In genomic region chr9:15238297-15238990, GRCm38 (mm10) we compare ENCODE assay signal across 9 mouse cellular contexts. TPM values are rescaled to one million over a fixed set of nuclear protein-coding genes. Genes with fewer than 3 reads are reported as not detected.
DNase-seq lines count a peak whose midpoint lies in the region; ATAC-seq lines count a peak whose summit lies in the region.
"Had no signal": no experiment of that assay in that cellular context is flagged by ENCODE, and none has a peak within 500 bp of the region (broad histone marks: within the 10 kb centered on the region; RNA-seq: fewer than 3 reads in every experiment).

No protein-coding gene starts in this region.

- no peaks in the 10 kb centered on the region for H3K9me3 ChIP-seq in kidney, embryonic 14.5 days (ENCODE audit: control insufficient read depth, low read length)
- H3K9me3 ChIP-seq in embryonic facial prominence, embryonic 11.5 days (replicated peaks; ENCODE audit: control insufficient read depth, low read length) = no peaks in the 10 kb centered on the region
- no peaks in the 10 kb centered on the region for H3K9me3 ChIP-seq in hindbrain, embryonic 15.5 days
- H3K9me3 ChIP-seq in midbrain, embryonic 14.5 days (ENCODE audit: control insufficient read depth, low read length) = no peaks in the 10 kb centered on the region

- no peak overlapping the region for H3K27ac ChIP-seq in kidney, embryonic 14.5 days (ENCODE audit: low read depth, low read length)
- H3K27ac ChIP-seq in embryonic facial prominence, embryonic 11.5 days (replicated peaks; ENCODE audit: low read depth, low read length) = no peak overlapping the region
- H3K27ac ChIP-seq in hindbrain, embryonic 15.5 days (replicated peaks) = peak overlapping the region; percentile 80
- H3K27ac ChIP-seq in midbrain, embryonic 14.5 days (replicated peaks; ENCODE audit: low read depth, low read length) = peak overlapping the region; percentile 76

- H3K27me3 ChIP-seq in kidney, embryonic 14.5 days (ENCODE audit: control insufficient read depth, insufficient read depth, low read length) = no peaks in the 10 kb centered on the region
- no peaks in the 10 kb centered on the region for H3K27me3 ChIP-seq in embryonic facial prominence, embryonic 11.5 days (ENCODE audit: control insufficient read depth, insufficient read depth, low read length)
- no peaks in the 10 kb centered on the region for H3K27me3 ChIP-seq in hindbrain, embryonic 15.5 days
- no peaks in the 10 kb centered on the region for H3K27me3 ChIP-seq in midbrain, embryonic 14.5 days (ENCODE audit: control insufficient read depth, insufficient read depth, low read length)

- ATAC-seq in kidney, embryonic 14.5 days (ENCODE audit: low FRiP score, low TSS enrichment) = peak; percentile 5; the same call in 1 of the 2 replicates
- no peak for ATAC-seq in embryonic facial prominence, embryonic 11.5 days (replicated peaks; ENCODE audit: insufficient number of reproducible peaks, low FRiP score, low TSS enrichment, low read depth)
- peak; percentile 33; the same call in 1 of the 2 replicates for ATAC-seq in hindbrain, embryonic 15.5 days (ENCODE audit: low FRiP score, low read depth)
- peak; percentile 11; the same call in 1 of the 2 replicates for ATAC-seq in midbrain, embryonic 14.5 days (ENCODE audit: low FRiP score, low TSS enrichment)
- ATAC-seq: CD4-positive, CD25-positive, alpha-beta regulatory T cell, adult 4 months had no signal

- DNase-seq in kidney, postnatal 36 days = no peak
- DNase-seq in embryonic facial prominence, embryonic 11.5 days (ENCODE audit: low spot score) = peak; percentile 3
- DNase-seq in midbrain, embryonic 14.5 days = peak; percentile 8
- no peak for DNase-seq in thymus, postnatal 25 days
- DNase-seq in thymus, postnatal 4 days = no peak
- no peak for DNase-seq in spleen, postnatal 10 days (ENCODE audit: low spot score in 2 of 2)

- H3K9ac ChIP-seq in kidney, embryonic 14.5 days (ENCODE audit: low read depth, low read length) = peak overlapping the region; percentile 67; the same call in 1 of the 2 replicates
- peak overlapping the region; percentile 69; the same call in 1 of the 2 replicates for H3K9ac ChIP-seq in embryonic facial prominence, embryonic 11.5 days (replicated peaks; ENCODE audit: low read length)
- peak overlapping the region; percentile 58 for H3K9ac ChIP-seq in hindbrain, embryonic 15.5 days
- H3K9ac ChIP-seq in midbrain, embryonic 14.5 days (replicated peaks; ENCODE audit: low read length) = peak overlapping the region; percentile 80

- 64% methylated on average over 16 of the region's 16 CpGs for WGBS in kidney, embryonic 14.5 days
- WGBS in embryonic facial prominence, embryonic 11.5 days = 58% methylated on average over 16 of the region's 16 CpGs
- WGBS in hindbrain, embryonic 15.5 days = 85% methylated on average over 16 of the region's 16 CpGs
- WGBS in midbrain, embryonic 14.5 days = 73% methylated on average over 16 of the region's 16 CpGs

- H3K4me2 ChIP-seq in kidney, embryonic 14.5 days (replicated peaks; ENCODE audit: low read depth, low read length) = peak overlapping the region; percentile 82
- peak overlapping the region; percentile 81 for H3K4me2 ChIP-seq in embryonic facial prominence, embryonic 11.5 days (ENCODE audit: low read depth, low read length)
- peak overlapping the region; percentile 82 for H3K4me2 ChIP-seq in hindbrain, embryonic 15.5 days
- peak overlapping the region; percentile 74 for H3K4me2 ChIP-seq in midbrain, embryonic 14.5 days (ENCODE audit: low read length)

- peak overlapping the region; percentile 46 for H3K4me3 ChIP-seq in kidney, embryonic 14.5 days (ENCODE audit: low read length)
- H3K4me3 ChIP-seq in embryonic facial prominence, embryonic 11.5 days (ENCODE audit: low read depth, low read length) = peak overlapping the region; percentile 41
- H3K4me3 ChIP-seq in hindbrain, embryonic 15.5 days = peak overlapping the region; percentile 55
- H3K4me3 ChIP-seq in midbrain, embryonic 14.5 days (replicated peaks; ENCODE audit: low read depth, low read length) = peak overlapping the region; percentile 51

- peaks cover 16% of the 10 kb centered on the region; the same call in 1 of the 2 replicates for H3K4me1 ChIP-seq in kidney, embryonic 14.5 days (ENCODE audit: control insufficient read depth, insufficient read depth, low read length)
- H3K4me1 ChIP-seq in embryonic facial prominence, embryonic 11.5 days (ENCODE audit: control insufficient read depth, insufficient read depth, low read length) = peaks cover 3% of the 10 kb centered on the region; the same call in 1 of the 2 replicates
- peaks cover 14% of the 10 kb centered on the region for H3K4me1 ChIP-seq in hindbrain, embryonic 15.5 days (replicated peaks)
- H3K4me1 ChIP-seq in midbrain, embryonic 14.5 days (ENCODE audit: control insufficient read depth, insufficient read depth, low read length) = 0 out of 2 replicates have a peak, but pooled peaks cover 8% of the 10 kb centered on the region

- H3K36me3 ChIP-seq in kidney, embryonic 14.5 days (ENCODE audit: control insufficient read depth, insufficient read depth, low read length) = no peaks in the 10 kb centered on the region
- H3K36me3 ChIP-seq in embryonic facial prominence, embryonic 11.5 days (replicated peaks; ENCODE audit: control insufficient read depth, insufficient read depth, low read depth, low read length) = no peaks in the 10 kb centered on the region
- no peaks in the 10 kb centered on the region for H3K36me3 ChIP-seq in hindbrain, embryonic 15.5 days
- H3K36me3 ChIP-seq in midbrain, embryonic 14.5 days (ENCODE audit: control insufficient read depth, insufficient read depth, low read length) = no peaks in the 10 kb centered on the region

RNA-seq across cellular contexts. Expression of gene Vstm5, which starts 0.4 kb away (rescaled TPM):
- polyA plus RNA-seq in kidney, embryonic 14.5 days (2014; fragmentation: Nextera tagmentation; extraction: Ambion mirVana) = 5.6 and 8.0 TPM in 2 replicates
- 1.7 and 1.8 TPM in 2 replicates for polyA plus RNA-seq in embryonic facial prominence, embryonic 11.5 days (2014; fragmentation: Nextera tagmentation; extraction: Ambion mirVana)
- polyA plus RNA-seq in hindbrain, embryonic 15.5 days (2015; fragmentation: Nextera tagmentation; extraction: Ambion mirVana) = 27.5 and 28.4 TPM in 2 replicates
- 19.8 and 21.6 TPM in 2 replicates for polyA plus RNA-seq in midbrain, embryonic 14.5 days (2014; fragmentation: Nextera tagmentation; extraction: Ambion mirVana)

RNA-seq across cellular contexts. Expression of gene Med17, which starts 41.3 kb away (rescaled TPM):
- 32.4 and 40.2 TPM in 2 replicates for polyA plus RNA-seq in kidney, embryonic 14.5 days (2014; fragmentation: Nextera tagmentation; extraction: Ambion mirVana)
- polyA plus RNA-seq in embryonic facial prominence, embryonic 11.5 days (2014; fragmentation: Nextera tagmentation; extraction: Ambion mirVana) = 37.3 and 38.8 TPM in 2 replicates
- 32.0 and 34.0 TPM in 2 replicates for polyA plus RNA-seq in hindbrain, embryonic 15.5 days (2015; fragmentation: Nextera tagmentation; extraction: Ambion mirVana)
- polyA plus RNA-seq in midbrain, embryonic 14.5 days (2014; fragmentation: Nextera tagmentation; extraction: Ambion mirVana) = 35.4 and 43.4 TPM in 2 replicates

Comparison
In these comparisons a context has a peak if more than half of its experiments do, and no peak if none do; other contexts are left out.
1. H3K27ac ChIP-seq: peak in hindbrain, embryonic 15.5 days (single experiment) and midbrain, embryonic 14.5 days (single experiment); none in kidney, embryonic 14.5 days (single experiment) and embryonic facial prominence, embryonic 11.5 days (single experiment).
2. DNase-seq: peak in embryonic facial prominence, embryonic 11.5 days (single experiment) and midbrain, embryonic 14.5 days (single experiment); none in kidney, postnatal 36 days (0 of 2), thymus, postnatal 25 days (single experiment), thymus, postnatal 4 days (single experiment) and spleen, postnatal 10 days (0 of 2).
3. Peak in every context shown above with its lines, with median percentiles within 50 percentile points of each other: H3K4me2 ChIP-seq, H3K4me3 ChIP-seq and H3K9ac ChIP-seq.